Mouse (Mus musculus) megakaryocyte, embryonic 14.5 days (primary cell): ENCODE results near the gene Tmem50b. TPM values are rescaled to one million over a fixed set of nuclear protein-coding genes. Genes with fewer than 3 reads are reported as not detected.

Experiments used
- H3K27me3 ChIP-seq: replicated peaks from 2 replicates; pipeline ENCODE3; 2012; ENCODE audit warnings: inconsistent platforms
- H3K36me3 ChIP-seq: replicated peaks from 2 replicates; pipeline ENCODE3; 2012; ENCODE audit warnings: low read length, inconsistent platforms, mixed read lengths
- H3K4me1 ChIP-seq: 2 replicates; pipeline ENCODE4 v1.6.1; 2012; ENCODE audit warnings: inconsistent platforms
- H3K4me3 ChIP-seq: replicated peaks from 2 replicates; pipeline ENCODE3; 2012; ENCODE audit warnings: moderate library complexity, mild to moderate bottlenecking, inconsistent platforms
- H3K9me3 ChIP-seq: 2 replicates; pipeline ENCODE4 v1.6.1; 2012; ENCODE audit warnings: inconsistent platforms
- FLI1 ChIP-seq: IDR thresholded peaks from 2 replicates; pipeline ENCODE4 v1.6.1; 2012; ENCODE audit warnings: low read length, inconsistent platforms, mixed read lengths
- GATA1 ChIP-seq: IDR thresholded peaks from 3 replicates; pipeline ENCODE4 v1.6.1; 2012; ENCODE audit warnings: mixed read lengths, low read length, inconsistent platforms, borderline replicate concordance
- polyA plus RNA-seq: library from polyadenylated mRNA; stranded (reverse); fragments of >175 nt; gene quantifications from 2 replicates; pipeline ENCODE4 v1.2.3, GENCODE M21; 2012; ENCODE audit warnings: low replicate concordance; ENCODE audit not compliant: insufficient read depth

Gene Tmem50b
- polyA plus RNA-seq, 1 experiment = 2.6 TPM

- peaks cover 19% of the 10 kb centered on the region for H3K36me3 ChIP-seq
- H3K9me3 ChIP-seq = no peaks in the 10 kb centered on the region
- no peak overlapping the region for H3K4me3 ChIP-seq
- no peak for TF ChIP-seq GATA1
- H3K27me3 ChIP-seq = peaks cover 13% of the 10 kb centered on the region
- peaks cover 65% of the 10 kb centered on the region for H3K4me1 ChIP-seq
Measured at GRCm38 (mm10) chr16:91593262-91593661, 4.3 kb downstream of the Tmem50b start.

GRCm38 (mm10) chr16:91592162-91592561 lies 5.4 kb downstream of the Tmem50b start:
- peaks cover 13% of the 10 kb centered on the region for H3K27me3 ChIP-seq
- H3K4me1 ChIP-seq = peaks cover 68% of the 10 kb centered on the region
- no peak overlapping the region for H3K4me3 ChIP-seq
- no peaks in the 10 kb centered on the region for H3K9me3 ChIP-seq
- TF ChIP-seq FLI1 (no peak), GATA1 (no peak)
- H3K36me3 ChIP-seq = peaks cover 19% of the 10 kb centered on the region

DNA sequence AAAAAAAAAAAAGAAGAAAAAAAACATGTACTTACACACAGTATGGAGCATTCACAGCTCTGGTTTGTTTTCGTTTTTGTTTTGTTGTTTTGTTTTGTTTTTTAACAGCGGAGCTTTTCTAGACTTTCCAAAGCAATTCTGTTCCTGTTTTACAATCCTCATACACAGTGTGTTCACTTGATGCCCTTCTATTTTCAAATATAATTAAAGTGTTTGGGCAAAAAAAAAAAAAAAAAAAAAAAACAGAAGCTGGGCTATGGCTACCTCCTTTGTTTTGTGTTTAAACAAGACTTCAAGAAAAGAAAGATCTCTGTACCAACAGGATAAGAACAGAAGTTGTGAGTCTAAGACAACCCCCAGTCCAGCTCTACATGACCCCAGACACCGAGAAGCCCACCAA lies 8.9 kb downstream of the Tmem50b start:
- Histone ChIP-seq H3K36me3 (peaks cover 39% of the 10 kb centered on the region), H3K4me3 (no peak overlapping the region), H3K4me1 (peaks cover 54% of the 10 kb centered on the region), H3K27me3 (peaks cover 10% of the 10 kb centered on the region), H3K9me3 (no peaks in the 10 kb centered on the region)
- TF ChIP-seq FLI1 (no peak), GATA1 (no peak)

DNA sequence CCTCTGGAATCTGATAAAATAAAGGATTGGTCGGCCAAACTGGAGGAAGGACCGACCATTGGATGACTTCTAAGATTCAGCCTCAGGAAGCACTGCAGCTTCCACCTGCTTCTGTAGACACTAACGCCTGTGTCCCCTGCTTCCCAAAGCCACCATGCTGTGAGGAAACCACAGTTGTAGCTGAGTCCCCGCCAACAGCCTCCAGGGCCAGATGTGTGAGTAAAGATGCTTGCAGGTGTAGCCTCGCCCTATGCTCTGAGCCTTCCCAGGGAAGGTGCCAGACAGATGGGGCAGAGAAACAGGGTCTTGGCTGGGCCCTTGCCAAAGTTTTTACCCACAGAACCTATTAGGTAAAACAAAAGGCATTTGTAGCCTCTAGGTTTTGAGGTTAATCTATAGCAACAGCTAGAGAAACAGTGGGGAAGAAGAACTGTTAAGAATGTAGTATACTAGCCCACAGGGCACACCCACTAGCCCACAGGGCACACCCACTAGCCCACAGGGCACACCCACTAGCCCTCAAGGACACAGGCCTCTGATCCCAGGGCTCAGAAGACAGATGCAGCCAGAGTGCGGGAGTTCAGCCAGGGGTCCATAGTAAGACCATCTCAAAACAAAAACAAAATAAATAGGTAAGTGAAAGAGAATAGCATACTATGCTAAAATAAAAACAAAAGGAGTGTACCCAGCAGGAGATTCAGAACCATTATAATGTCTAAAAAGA lies 9.7 kb downstream of the Tmem50b start:
- Histone ChIP-seq H3K4me1 (peaks cover 46% of the 10 kb centered on the region), H3K36me3 (peaks cover 41% of the 10 kb centered on the region), H3K9me3 (no peaks in the 10 kb centered on the region), H3K27me3 (peaks cover 10% of the 10 kb centered on the region), H3K4me3 (no peak overlapping the region)
- no peak for TF ChIP-seq GATA1
- no peak for TF ChIP-seq FLI1

DNA sequence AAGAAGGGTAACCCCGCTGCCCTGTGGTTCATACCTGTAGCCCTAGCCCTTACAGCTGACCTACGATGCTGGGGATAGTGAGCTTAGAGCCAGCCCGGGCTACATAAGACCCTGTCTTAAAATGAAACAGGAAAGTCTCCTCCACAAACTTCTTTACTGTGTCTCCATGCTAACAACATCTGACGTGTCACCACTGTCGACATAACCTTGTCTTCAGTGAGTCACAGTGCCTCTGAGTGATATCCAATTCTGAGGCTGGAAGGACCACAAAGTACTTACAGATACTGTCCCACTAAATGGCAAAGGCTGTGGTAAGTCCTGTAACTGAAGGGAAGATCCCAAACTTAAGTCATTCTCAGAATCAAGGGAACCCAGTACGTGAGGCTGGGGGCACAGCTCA lies 11.4 kb downstream of the Tmem50b start:
- no peak for TF ChIP-seq GATA1
- no peak for TF ChIP-seq FLI1

GRCm38 (mm10) chr16:91585617-91586016 lies 12.0 kb downstream of the Tmem50b start:
- H3K4me1 ChIP-seq = peaks cover 28% of the 10 kb centered on the region
- no peak overlapping the region for H3K4me3 ChIP-seq
- peaks cover 11% of the 10 kb centered on the region for H3K27me3 ChIP-seq
- no peaks in the 10 kb centered on the region for H3K9me3 ChIP-seq
- TF ChIP-seq FLI1 (no peak), GATA1 (no peak)
- H3K36me3 ChIP-seq = peaks cover 48% of the 10 kb centered on the region

More for the DNA sequence above, 11.4 kb downstream of the Tmem50b start:
- no peaks in the 10 kb centered on the region for H3K9me3 ChIP-seq
- H3K4me3 ChIP-seq = no peak overlapping the region
- H3K36me3 ChIP-seq = peaks cover 41% of the 10 kb centered on the region
- H3K4me1 ChIP-seq = peaks cover 32% of the 10 kb centered on the region
- peaks cover 9% of the 10 kb centered on the region for H3K27me3 ChIP-seq

DNA sequence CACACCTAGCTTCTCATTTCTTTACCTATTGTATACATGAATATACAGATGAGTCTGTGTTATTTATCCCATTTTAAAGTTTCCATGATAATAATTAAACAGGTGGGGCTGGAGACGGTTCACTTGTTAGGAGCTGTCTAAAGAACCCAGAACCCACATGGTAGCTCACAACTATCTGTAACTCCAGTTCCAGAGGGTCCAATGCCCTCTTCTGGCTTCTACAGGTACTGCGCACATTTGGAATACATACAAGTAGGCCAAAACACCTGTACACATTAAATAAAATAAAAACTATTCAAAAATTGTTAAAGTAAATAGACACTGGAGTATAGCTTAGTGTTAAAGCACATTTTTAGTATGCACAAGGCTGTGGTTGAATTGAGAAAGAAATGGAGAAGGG lies 15.3 kb downstream of the Tmem50b start:
- H3K27me3 ChIP-seq = peaks cover 6% of the 10 kb centered on the region
- peaks cover 9% of the 10 kb centered on the region for H3K4me1 ChIP-seq
- peaks cover 68% of the 10 kb centered on the region for H3K36me3 ChIP-seq
- H3K9me3 ChIP-seq = no peaks in the 10 kb centered on the region
- TF ChIP-seq FLI1 (no peak), GATA1 (no peak)
- H3K4me3 ChIP-seq = no peak overlapping the region

GRCm38 (mm10) chr16:91578980-91579720 lies 18.4 kb downstream of the Tmem50b start:
- Histone ChIP-seq H3K4me1 (no peaks in the 10 kb centered on the region; the same call in none of the 2 replicates), H3K4me3 (no peak overlapping the region), H3K9me3 (no peaks in the 10 kb centered on the region), H3K27me3 (peaks cover 12% of the 10 kb centered on the region), H3K36me3 (peaks cover 71% of the 10 kb centered on the region)
- TF ChIP-seq FLI1 = no peak
- no peak for TF ChIP-seq GATA1

DNA sequence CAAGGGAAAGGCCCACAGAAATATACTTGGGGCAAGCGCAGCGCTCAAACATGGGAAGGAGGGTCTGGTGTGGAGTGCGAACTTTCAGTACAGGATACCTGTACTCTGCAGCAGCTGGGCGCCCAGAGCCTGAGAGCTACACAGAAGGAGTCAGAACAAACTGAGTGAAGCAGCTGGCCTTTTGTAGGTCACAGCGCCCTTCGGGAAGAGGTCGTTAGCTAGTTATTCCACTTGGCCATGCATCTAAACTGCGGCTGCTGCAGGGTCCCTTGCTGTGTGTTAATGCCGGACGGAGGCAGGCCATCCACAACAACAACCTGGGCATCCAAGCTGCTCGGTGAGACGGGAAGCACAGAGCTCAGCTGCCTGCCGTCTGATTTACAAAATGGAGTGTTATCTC lies 22.4 kb downstream of the Tmem50b start:
- H3K4me3 ChIP-seq = no peak overlapping the region
- peaks cover 32% of the 10 kb centered on the region for H3K27me3 ChIP-seq
- TF ChIP-seq FLI1 = no peak
- no peak for TF ChIP-seq GATA1
- H3K4me1 ChIP-seq = peaks cover 5% of the 10 kb centered on the region
- peaks cover 48% of the 10 kb centered on the region for H3K36me3 ChIP-seq
- H3K9me3 ChIP-seq = no peaks in the 10 kb centered on the region

DNA sequence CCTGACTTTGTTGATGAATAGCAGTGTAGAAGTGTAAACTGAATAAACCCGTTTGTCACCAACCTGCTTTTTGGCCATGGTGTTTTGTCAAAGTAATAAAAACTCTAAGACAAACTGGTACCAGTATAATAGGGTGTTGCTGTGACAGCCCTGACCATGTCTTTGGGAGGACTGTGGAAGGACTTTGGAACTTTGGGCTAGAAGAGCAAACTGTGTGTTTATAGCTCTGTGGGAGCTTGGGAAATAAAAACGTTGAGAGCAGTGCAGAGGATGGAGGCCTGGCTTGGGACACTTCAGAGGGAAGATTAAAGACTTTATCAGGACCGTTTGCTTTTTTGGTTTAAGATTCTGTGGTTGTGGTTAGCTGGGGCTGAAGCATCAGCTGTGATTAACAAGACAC lies 26.5 kb downstream of the Tmem50b start:
- no peak for TF ChIP-seq FLI1
- no peak for TF ChIP-seq GATA1
- Histone ChIP-seq H3K36me3 (peaks cover 17% of the 10 kb centered on the region), H3K4me3 (no peak overlapping the region), H3K9me3 (no peaks in the 10 kb centered on the region), H3K4me1 (peaks cover 5% of the 10 kb centered on the region), H3K27me3 (peaks cover 45% of the 10 kb centered on the region)
